Mouse (Mus musculus) frontal cortex, postnatal 36 days (tissue): Measurements from ENCODE around the gene Mapt.

Source experiments
- DNase-seq, 2 experiments: peaks; one replicate each; pipeline ENCODE4 v3.0.0; 2022; ENCODE audit warnings: low spot score in 2 of 2

Mapt gene

DNA sequence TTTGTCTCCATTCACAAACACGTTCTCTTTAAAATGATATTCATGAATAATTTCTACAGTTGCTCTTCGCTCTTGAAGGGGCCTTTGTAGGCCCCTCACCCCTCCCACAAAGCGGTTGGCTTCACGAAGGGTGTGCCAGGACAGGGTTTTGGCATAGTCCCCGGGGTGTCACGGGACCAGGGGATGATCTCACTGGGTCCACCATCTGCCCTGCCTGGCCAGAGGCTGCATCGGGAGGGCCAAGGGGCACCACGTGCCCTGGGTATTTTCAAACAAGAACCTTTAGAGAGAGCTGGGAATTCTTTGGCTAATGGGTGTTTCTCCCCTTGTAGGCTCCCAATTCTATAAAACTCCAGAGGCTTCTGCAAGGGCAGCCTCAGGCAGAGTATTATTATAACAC lies 41.2 kb downstream of the Mapt start:
- DNase-seq: peak; percentile 75 to 81

DNA sequence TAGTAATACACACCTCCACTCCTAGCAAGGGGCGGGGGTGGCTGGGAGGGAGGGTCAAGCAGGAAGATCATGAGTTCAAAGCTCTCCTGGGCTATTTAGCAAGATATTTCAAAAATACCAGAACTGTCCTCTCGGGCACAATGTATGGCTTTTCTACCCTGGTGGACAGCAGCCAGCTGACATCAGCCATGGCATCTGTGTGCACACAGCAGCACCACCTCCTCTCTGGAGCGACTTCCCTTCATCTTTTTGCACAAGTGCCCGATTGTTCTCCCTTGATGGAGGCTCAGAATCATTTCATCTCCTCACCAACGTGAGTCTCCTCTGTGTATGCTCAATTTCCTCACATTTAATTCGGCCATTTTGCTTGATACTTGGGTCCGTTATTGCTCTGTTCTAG lies 44.6 kb downstream of the Mapt start:
- peak in 1 of 2 experiments; percentile 43 for DNase-seq

DNA sequence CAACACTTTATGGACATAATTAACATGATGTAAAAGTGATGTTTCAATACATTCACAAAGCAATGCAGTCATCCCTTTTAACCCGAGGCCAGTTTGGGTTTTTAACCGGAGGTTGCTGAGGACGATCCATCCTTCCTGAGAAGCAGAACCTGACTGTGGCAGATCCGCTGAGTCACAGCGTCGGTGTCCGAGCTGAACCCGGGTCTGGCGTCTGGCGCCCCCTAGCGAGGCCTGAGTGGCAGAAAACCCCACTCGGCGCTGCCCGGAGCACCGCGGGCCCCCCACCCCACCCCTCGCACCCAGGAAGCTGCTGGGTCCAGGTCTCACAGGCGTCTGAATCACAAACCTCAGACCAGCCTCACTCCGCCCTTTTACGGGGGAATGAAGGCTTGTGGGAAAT lies 47.0 kb downstream of the Mapt start:
- peak; percentile 62 to 68 for DNase-seq

DNA sequence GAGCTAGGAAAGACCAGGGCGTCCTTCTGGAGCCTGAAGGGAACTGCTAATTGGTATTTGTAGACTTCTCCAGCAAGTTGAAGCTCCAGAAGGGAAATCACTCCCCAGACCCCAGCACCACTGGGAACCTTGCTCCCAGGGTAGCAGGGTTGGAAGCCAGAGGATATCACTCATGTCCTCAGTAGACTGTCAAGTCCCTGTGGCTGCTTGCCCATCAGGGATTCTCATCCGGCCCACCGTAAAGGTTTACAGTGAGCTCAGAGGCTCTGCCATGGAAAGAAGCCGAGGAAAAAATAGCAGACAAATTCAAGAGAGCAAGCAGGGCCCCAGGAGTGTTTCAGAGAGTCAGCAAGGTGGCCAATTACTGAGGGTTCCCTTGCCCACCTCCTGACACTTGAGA lies 47.9 kb downstream of the Mapt start:
- peak in 1 of 2 experiments; percentile 39 for DNase-seq

DNA sequence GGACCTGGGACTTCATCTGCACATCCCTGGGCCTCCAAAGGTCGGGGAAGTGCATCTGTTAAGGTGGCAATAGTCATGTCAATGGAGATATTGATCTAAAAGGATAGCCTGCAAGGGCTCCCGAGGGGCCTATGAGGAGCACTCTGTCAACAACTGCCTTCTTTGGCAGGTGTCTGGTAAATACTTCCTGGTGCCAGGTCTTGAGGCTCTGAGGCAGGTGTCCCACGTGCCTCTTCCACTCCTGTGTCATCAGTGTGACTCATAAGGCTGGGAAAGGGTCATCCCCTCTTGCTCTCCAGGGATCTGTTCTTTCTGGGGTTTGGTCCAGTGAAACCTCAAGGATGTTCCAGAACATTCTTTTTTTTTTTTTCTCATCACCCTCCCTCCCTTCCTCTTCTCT lies 48.3 kb downstream of the Mapt start:
- DNase-seq: no peak

DNA sequence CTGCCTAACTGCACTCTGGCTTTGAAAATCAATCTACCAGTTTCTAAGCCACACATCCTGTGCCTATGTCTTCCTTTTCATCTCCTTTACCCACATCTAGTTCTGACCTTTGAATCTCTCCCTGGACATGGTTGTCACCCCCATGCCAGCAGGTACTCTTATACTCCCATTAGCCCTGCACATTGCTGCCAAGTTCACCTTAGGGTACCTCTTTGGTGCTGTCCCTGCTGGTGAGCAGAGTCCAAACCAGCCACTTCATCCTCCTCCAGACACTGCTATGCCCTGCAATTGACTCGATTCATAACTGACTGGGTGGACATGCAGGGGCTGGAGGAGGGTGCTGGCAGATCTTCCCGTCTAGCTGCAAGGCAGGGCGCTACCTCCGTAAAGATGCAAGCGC lies 50.3 kb downstream of the Mapt start:
- no peak for DNase-seq

DNA sequence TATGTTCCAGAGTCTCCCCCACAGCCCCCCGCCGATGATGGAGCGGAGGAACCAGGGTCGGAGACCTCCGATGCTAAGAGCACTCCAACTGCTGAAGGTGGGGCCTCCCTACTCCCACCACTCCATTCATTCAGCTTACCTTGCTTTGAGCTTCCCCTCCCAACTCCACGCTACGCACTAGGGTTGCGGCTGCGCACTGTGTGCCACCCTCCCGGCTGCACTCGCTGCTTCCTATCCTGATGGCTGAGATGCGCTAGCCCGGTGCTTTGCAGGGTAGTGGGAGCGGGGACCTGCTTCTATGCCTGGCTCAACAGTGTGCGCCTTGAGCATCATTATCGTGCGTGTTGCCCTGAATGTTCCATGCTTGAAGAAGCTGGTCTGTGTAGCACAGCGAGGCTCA lies 55.9 kb downstream of the Mapt start:
- no peak for DNase-seq

DNA sequence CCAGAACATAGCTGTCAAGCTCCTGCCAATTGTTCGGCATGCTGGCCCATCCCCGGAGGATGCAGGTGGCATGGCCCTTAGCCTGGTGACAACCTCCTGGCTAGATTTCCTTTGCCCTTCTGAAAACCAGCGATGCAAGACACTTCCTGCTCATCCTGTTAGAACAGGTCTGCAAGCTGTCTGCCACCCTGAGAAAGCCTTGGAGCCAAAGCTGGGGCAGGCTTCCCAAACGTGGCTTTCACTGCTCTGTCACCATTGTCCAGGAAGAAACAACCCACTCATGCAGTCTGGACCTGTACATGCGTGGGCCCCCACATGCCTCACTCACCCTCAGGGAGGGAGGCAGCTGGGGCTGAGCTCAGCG lies 57.6 kb downstream of the Mapt start:
- DNase-seq: peak; percentile 67 to 69

DNA sequence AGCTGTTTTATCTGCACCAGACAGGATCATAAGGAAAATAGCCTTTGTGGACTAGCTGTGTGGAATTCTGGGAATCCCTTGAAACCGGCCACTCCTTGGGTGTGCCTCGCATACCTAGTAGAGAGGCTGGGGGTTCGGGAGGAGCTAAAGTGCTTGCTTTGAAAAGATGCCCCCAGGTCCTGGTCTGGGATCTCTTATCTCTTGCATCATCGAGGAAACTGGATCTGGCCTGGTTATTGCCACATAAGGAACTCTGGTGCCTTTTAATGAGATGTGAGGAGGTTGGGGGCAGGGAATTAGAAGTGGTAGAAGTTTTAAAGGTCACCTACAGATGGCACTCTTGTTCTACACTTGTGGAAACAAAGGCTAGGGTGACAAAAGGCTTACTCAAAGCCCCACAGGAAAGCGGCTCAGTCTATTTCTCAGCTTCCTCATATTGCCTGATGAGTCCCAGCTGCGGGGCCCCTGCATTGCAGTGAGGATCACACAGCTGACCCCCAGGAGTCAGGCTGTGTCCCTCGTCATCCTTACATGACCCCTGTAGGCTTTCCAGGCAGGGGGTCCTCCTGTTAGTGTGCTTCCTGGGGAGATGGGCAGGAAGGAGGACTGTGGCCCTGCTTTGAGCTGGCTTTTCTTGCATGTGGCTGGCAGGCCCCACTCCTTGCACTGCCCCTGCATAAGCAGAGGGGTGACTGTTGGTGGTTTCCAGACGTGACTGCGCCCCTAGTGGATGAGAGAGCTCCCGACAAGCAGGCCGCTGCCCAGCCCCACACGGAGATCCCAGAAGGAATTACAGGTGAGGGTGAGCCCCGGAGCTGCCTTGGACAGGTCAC lies 58.2 kb downstream of the Mapt start:
- peak; percentile 62 to 73 for DNase-seq

DNA sequence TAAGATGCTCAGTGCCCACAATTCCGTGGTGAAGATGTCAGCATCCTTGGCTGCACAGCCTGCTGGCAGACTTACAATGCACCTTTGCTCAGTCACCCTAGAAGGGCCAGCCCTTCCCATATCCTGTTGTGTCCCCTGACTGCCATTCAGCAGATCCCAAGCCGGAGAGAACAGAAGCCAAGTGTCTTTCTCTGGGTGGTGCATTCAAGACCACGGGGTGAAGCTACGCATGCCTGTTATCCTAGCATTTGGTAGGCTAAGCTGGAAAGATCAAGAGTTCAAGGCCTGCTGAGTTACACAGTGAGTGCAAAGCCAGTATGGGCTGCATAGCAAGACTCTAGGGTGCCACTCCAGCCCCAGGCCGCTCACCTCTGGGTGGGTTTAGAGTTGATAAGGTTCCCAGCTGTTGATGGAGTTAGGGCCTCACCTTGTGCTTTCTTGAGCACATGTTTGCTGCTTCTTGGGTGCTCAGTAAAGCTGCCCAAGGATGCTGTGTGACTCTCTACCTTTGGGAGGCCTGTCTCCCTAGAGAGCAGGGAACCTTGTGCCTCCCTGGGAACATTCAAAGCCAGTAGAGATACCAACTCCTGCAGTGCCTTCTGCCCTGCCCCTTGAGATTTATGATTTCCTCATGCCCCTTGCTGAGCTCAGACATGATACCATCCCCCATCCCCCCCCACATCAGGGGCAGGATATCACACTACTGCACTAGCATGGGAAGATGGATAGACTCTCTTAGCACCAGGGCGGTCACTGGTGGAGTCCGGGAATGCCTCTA lies 61.4 kb downstream of the Mapt start:
- no peak for DNase-seq

DNA sequence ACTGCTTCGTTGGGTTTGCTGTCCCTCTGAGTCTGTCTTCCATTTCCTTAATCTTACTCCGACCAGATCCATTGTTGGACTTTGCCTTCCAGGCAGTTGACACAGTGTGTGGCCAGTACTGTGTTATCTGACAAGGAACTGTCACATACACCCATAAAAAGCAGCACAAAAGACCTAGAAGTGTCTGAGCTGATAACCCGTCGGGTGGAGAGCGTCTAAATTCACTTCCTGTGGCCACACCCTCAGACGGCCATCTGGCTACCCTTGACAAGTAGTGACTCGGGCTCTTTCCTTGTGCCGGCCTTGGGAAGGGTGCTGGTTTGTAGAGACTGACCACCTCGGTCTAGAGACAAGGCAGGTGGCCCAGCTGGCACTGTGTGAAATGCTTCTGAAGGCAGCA lies 62.1 kb downstream of the Mapt start:
- DNase-seq: no peak

DNA sequence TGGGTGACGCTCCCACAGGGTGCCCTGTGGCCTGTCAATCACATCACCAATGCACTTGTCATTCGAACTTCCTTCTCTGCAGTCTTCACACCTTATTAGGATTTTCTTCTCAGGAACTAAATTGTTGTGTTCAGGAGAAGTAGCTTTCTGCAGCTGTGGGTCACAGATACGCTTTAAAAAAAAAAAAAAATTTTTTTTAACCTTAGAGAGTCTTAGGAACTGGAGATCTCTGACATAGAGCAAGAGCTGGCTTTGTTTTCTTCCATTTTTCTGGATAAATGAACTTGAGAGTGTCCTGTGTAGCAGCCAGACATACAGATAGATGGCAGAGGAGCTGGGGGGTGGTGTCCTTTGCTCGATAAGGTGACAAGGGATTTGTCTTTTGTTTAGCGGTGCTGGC lies 64.0 kb downstream of the Mapt start:
- no peak for DNase-seq

DNA sequence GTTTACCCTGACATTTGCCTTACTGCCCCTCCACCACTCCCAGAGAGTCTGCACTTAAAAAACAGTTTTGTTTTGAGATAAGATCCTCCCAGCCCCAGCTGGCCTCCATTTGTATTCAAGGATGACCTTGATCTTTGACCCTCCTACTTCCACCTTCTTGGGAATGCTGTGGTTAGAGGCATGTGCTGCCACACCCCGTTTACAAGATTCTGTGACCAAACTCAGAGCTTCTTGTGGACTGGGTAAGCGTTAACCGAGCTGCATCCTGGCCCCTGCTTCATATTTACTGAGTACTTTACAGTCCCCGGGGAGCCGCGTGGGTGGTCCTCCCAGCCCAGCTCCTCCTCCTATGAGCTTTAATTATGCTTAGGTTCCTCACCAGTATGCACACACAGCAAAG lies 64.5 kb downstream of the Mapt start:
- DNase-seq: no peak

DNA sequence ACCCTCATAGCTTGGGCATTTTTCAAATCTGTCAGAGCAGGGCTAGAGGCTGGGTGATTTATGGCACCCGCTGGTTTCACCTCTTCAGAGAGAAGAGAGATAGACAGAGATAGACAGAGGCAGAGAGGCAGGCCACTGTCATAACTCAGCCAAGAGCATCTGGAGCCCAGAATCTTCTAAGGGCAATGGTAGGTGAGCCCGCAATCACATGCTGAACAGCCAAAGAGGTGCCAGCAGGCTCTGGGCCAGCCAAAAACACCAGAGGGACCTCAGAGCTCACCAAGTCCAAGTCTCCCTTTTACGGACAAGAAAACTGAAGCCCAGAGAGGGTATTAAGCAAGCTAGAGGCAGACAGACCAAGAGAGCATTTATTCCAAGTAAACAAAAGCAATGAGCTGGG lies 66.5 kb downstream of the Mapt start:
- DNase-seq: no peak

DNA sequence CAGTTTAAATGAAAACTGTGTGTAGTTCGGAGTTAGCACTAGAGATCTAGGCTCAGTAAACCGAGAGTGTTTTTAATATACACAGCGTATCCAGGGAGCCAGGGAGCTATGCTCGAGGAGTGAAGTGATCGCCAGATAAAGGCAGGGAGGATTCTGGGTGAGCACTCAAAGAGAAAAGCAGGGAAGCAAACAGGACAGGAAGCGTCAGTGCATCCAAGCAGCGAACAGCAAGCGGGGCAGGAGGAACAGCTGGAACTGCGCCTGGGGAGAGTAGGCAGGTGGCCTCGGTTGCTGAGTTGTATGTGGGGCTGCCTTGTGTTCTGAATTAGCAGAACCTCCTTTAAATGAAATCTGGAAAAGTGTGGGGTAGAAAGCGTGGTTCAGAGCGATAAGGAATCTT lies 71.4 kb downstream of the Mapt start:
- DNase-seq: peak; percentile 51 to 52

DNA sequence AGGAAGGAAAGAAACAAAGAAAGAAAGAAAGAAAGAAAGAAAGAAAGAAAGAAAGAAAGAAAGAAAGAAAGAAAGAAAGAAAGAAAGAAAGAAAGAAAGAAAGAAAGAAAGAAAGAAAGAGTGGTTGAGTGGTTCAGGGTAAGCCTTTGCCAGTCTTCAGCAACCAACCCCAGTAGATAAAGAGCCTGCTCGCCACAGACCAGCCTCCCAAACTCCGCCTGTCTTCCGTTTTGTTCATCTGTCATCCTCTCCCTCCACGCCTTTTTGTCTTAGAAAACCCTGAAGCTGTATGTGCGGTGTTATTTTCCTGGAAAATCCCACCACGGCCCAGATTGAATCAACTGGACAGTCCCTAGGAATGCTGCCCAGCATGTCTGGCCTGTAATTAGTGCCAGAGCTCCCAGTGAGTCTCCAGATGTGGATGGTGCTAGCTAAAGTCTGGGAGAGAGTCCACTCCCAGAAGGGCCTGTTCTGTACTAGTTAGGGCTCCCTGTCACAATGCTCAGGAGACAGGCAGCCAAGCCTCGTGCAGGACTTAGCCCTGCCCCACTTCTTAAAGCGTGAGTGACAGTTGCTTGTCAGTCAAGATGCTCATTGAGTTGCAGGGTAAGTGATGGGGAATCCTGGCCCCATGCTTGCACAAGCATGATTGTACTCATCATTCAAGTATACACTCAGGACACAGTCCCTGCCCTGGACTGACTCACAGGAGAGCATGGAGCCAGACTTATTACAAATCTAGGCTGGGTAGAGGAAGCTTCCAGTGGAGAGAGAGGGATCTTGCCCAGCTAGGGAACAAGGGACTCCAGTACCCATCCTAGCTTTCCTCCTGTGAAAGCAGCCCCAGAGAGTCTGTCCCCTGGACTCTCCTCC lies 72.1 kb downstream of the Mapt start:
- DNase-seq: no peak

DNA sequence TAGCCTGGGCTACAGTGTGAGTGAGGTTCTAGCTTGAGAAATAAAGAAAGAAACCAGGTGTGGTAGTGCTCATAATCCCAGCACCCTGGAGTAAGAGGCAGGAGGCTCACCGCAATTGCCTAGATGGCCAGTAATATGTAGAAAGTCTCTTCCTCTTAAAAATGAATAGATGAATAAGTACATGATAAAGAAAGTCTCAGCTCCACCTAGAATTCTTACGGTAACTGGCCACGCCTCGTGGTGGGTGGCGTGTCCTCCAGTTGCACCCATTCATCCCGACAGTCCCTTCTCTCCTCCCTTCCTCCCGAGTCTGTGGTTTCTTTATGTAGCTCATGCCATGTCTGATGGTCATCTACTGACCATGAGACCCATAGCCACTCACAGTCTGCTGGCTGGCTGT lies 74.5 kb downstream of the Mapt start:
- no peak for DNase-seq

DNA sequence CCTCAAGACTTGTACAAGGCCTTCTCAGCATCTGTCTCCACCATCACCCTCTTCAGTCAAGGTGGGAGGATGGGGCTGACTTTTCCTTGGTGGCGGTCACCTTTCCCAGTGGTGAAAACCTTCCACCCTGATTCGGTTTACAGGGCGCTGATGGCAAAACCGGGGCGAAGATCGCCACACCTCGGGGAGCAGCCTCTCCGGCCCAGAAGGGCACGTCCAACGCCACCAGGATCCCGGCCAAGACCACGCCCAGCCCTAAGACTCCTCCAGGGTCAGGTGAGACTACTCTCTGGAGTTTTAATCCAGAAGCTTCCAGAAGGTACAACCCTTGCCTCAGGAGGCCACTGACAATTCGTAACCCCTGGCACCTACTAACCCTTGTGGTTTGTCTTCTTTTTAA lies 75.3 kb downstream of the Mapt start:
- no peak for DNase-seq

DNA sequence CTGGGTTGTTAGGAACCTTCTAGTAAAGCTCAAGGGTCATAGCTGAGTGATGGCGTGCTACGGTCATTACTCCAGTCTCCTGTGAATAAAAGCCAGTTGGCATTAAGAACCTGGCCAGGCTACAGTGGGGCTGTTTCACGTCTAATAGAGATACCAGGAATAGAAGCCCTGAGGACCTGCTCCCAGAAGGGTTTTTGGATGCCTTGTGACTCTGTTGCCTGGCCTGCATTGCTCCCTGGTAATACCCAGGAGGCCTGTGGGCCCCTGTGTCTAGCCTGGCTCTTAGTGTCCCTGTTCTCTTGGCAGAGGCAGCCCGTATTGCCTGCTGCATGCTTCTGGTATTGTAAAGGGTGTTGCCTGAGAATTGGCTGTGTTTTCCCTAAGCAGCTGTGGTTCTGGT lies 75.9 kb downstream of the Mapt start:
- DNase-seq: no peak

DNA sequence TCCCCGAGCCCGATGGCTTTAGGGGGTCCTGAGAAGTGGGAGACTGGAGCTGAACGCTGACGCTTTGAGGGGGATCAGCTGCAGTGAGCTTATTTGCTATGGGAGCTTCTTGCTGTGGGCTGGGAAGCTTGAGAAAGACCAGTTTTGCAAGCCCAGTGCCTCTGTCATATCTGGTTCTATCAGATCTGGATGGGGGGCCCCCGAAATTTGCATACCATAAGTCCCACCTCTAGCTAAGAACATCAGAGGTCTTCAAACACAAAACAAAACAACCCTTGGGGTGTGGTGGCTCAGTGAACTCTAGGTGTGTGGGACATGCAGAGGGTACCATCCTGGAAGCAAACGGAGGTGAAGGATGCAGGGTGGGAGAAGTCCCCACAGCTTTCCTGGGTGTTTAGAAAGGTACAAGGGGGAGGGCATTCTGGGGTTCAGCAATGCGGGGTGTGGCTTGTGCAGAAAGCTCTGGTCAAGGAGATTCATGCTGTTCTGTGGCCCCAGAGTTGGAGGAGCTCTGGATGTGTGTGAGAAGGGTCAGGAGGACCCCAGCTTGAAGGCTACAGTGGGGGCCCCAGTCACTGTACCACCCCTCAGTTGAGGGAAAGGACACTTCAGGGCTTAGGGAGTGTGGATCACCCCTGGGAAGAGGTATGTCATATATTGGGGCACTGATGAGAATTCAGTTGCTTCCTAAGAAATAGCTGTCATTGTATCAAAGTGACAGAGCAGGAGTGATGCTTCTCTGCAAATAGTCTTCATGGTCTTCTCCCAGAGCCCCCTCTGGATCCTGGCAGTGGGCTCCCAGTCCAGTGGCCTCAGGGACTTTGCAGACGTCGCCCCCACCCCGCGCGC lies 78.4 kb downstream of the Mapt start:
- no peak for DNase-seq

DNA sequence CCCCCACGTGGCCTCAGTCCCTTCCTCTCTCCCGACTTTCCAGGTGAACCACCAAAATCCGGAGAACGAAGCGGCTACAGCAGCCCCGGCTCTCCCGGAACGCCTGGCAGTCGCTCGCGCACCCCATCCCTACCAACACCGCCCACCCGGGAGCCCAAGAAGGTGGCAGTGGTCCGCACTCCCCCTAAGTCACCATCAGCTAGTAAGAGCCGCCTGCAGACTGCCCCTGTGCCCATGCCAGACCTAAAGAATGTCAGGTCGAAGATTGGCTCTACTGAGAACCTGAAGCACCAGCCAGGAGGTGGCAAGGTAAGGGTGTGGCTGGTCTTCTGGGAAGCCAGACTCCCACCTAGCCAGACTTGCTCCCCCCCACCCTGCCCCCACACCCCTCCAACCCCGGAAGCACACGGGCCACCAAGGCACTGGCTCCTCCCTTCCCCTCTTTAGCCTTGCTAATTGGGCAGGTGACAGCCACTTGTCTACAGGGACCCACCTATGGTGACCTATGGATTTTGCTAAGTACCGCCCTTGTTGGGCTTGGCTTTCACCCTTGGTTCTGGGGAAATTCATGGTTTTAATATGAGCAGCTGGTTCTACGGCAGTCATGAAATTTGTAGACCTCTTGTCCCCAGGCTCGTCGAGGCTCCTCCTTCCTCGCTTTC lies 79.2 kb downstream of the Mapt start:
- DNase-seq: no peak
